Mouse (Mus musculus) cerebellum, adult 9-10 months (tissue): Measurements from ENCODE around the gene 1700025C18Rik.

Experiments used
- DNase-seq: peaks from one replicate; pipeline ENCODE4 v3.0.0; 2022

Gene 1700025C18Rik

GRCm38 (mm10) chr2:165034131-165035057, 56.2 kb downstream of the 1700025C18Rik start, which contains the start of gene Ncoa5:
TSS of gene Ncoa5 (minus strand) at chr2:165034867.
- peak; percentile 95 for DNase-seq

GRCm38 (mm10) chr2:165033306-165033705, 57.2 kb downstream of the 1700025C18Rik start:
- DNase-seq = no peak

GRCm38 (mm10) chr2:165032533-165032932, 58.0 kb downstream of the 1700025C18Rik start:
- peak; percentile 39 for DNase-seq
